21 mouse cellular contexts compared by ENCODE assay signal in genomic region chr15:88848661-88849060, GRCm38 (mm10).
"Had no signal": no experiment of that assay in that cellular context is flagged by ENCODE, and none has a peak within 500 bp of the region (broad histone marks: within the 10 kb centered on the region; RNA-seq: fewer than 3 reads in every experiment).

No protein-coding gene starts in this region.

- H3K4me2 ChIP-seq: lung, embryonic 15.5 days; midbrain, embryonic 11.5 days; midbrain, embryonic 13.5 days; midbrain, embryonic 15.5 days; neural tube, embryonic 13.5 days; neural tube, embryonic 15.5 days had no signal

- H3K4me1 ChIP-seq: midbrain, embryonic 13.5 days; midbrain, embryonic 15.5 days had no signal

- H3K36me3 ChIP-seq: lung, embryonic 15.5 days; midbrain, embryonic 13.5 days; midbrain, embryonic 15.5 days; neural tube, embryonic 13.5 days; neural tube, embryonic 15.5 days had no signal

- H3K4me3 ChIP-seq: lung, embryonic 15.5 days; megakaryocyte, embryonic 14.5 days; midbrain, embryonic 13.5 days; midbrain, embryonic 15.5 days; neural tube, embryonic 13.5 days; neural tube, embryonic 15.5 days had no signal

- ATAC-seq: liver, postnatal 0 days; lung, postnatal 0 days; midbrain, embryonic 13.5 days; midbrain, embryonic 15.5 days had no signal

- H3K9me3 ChIP-seq: lung, embryonic 15.5 days; midbrain, embryonic 13.5 days; midbrain, embryonic 15.5 days; neural tube, embryonic 13.5 days; neural tube, embryonic 15.5 days had no signal

- H3K27ac ChIP-seq: macrophage; midbrain, embryonic 13.5 days; midbrain, embryonic 15.5 days; neural tube, embryonic 13.5 days; neural tube, embryonic 15.5 days had no signal

- H3K27me3 ChIP-seq: lung, embryonic 15.5 days; midbrain, embryonic 15.5 days; neural tube, embryonic 13.5 days; neural tube, embryonic 15.5 days had no signal

- DNase-seq: liver, postnatal 0 days; lung, adult 2 months; lung, postnatal 14 days; lung, postnatal 36 days; retina, postnatal 1 day; right cerebral cortex, adult 18-20 months; right cerebral cortex, postnatal 25 days; right cerebral cortex, postnatal 4 days; spleen, adult 18-20 months; thymus, adult 18-20 months; thymus, postnatal 14 days; thymus, postnatal 36 days had no signal

- H3K9ac ChIP-seq: liver, postnatal 0 days; lung, embryonic 15.5 days; midbrain, embryonic 13.5 days; midbrain, embryonic 15.5 days; neural tube, embryonic 13.5 days; neural tube, embryonic 15.5 days had no signal
